Comparison of ENCODE assay signal across 11 mouse cellular contexts in the genomic region with DNA sequence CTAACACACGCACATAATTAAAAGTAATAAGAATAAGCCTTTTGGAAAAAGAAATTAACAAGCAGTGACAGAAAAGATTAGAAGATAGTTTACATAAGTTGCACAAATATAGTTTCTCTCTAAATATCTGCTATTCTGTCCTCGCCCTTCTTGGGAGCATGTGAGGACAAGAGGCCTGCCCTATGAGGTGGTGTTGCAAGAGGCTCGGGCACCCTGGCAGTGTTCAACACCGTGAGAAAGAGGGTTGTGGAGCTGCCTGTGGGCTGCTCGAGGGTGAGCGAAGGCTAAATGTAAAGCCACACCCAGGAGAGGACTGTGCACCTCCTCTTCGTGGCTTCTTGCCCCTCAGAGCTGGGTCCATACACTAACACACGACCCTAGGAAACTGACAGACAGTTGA.
"Had no signal": no experiment of that assay in that cellular context is flagged by ENCODE, and none has a peak within 500 bp of the region (broad histone marks: within the 10 kb centered on the region; RNA-seq: fewer than 3 reads in every experiment).

No protein-coding gene starts in this region.

- DNase-seq: kidney, adult 2 months; kidney, postnatal 14 days; right cerebral cortex, postnatal 14 days; thymus, postnatal 4 days had no signal

- H3K4me1 ChIP-seq: intestine, embryonic 15.5 days; kidney, embryonic 15.5 days; limb, embryonic 12.5 days; liver, embryonic 15.5 days; lung, embryonic 15.5 days had no signal

- H3K4me3 ChIP-seq: intestine, embryonic 15.5 days; kidney, embryonic 15.5 days; left cerebral cortex, adult 2 months; limb, embryonic 12.5 days; liver, embryonic 15.5 days; lung, embryonic 15.5 days; midbrain, embryonic 13.5 days had no signal
